Mouse (Mus musculus) small intestine, adult 2 months (tissue): Measurements from ENCODE around the gene Dab1.

Source experiments
- CTCF ChIP-seq: fragments of 200-500 bp; IDR thresholded peaks from 2 replicates; pipeline ENCODE4 v1.5.1; 2012; ENCODE audit warnings: low read depth, mild to moderate bottlenecking, control low read depth, inconsistent platforms, low read length, moderate library complexity, mixed read lengths; ENCODE audit not compliant: insufficient replicate concordance, insufficient read length; ENCODE audit errors: extremely low read depth
- POLR2A ChIP-seq: fragments of 200-500 bp; IDR thresholded peaks from 2 replicates; pipeline ENCODE4 v1.6.1; 2012; ENCODE audit warnings: low read depth, mild to moderate bottlenecking, control low read depth, inconsistent platforms, low read length, moderate library complexity

DNA sequence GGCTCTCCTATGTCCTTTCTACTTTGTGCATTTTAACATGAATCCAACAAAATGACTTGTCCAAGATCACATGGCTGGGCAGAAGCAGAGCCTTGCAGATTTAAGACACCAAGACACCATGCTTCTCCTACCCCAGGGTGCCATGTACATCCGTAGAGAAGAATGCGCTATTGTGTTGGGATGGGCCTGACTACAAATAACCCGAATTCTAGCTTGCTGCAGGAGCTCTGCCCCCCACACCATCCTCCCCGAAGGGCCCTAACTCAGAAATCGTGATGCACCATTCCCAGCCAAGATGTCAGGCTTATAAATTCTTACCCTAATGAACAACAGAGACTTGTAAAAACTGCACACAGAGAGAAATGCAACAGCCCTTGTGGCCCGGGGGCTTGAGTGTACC is 118.0 kb downstream of the Dab1 start:
- TF ChIP-seq CTCF (no peak), POLR2A (no peak)
